Mouse (Mus musculus) cerebellum, postnatal 25 days (tissue): Measurements from ENCODE around the gene Gm45713.
"Not testable (repeated sequence)": the region's sequence is repeated elsewhere in the genome, so short reads cannot be mapped to it uniquely, and the experiment has no call there.

Experiments
- DNase-seq, 2 experiments: peaks; one replicate each; pipeline ENCODE4 v3.0.0; 2021; ENCODE audit warnings: mixed read lengths in 2 of 2

Gene Gm45713

GRCm38 (mm10) chr7:45162996-45163615 lies 27.1 kb upstream of the Gm45713 start:
- peak in 1 of 2 experiments; percentile 43 for DNase-seq

GRCm38 (mm10) chr7:45162551-45162950 lies 26.5 kb upstream of the Gm45713 start:
- DNase-seq: no peak

GRCm38 (mm10) chr7:45161612-45162473 lies 25.8 kb upstream of the Gm45713 start:
- DNase-seq: peak; percentile 99 to 100

- DNase-seq: peak in 1 of 2 experiments; percentile 22
These were observed 24.8 kb upstream of the Gm45713 start for GRCm38 (mm10) chr7:45160866-45161265.

GRCm38 (mm10) chr7:45160316-45160800 lies 24.3 kb upstream of the Gm45713 start:
- peak; percentile 4 to 26 for DNase-seq

GRCm38 (mm10) chr7:45158991-45159390 lies 23.0 kb upstream of the Gm45713 start:
- peak in 1 of 2 experiments; percentile 4 for DNase-seq

GRCm38 (mm10) chr7:45157459-45157858 lies 21.4 kb upstream of the Gm45713 start:
- DNase-seq: peak in 1 of 2 experiments; percentile 8

GRCm38 (mm10) chr7:45156206-45156605 lies 20.2 kb upstream of the Gm45713 start:
- no peak for DNase-seq

GRCm38 (mm10) chr7:45155590-45155989 lies 19.6 kb upstream of the Gm45713 start:
- no peak for DNase-seq

GRCm38 (mm10) chr7:45154993-45155514 lies 19.0 kb upstream of the Gm45713 start:
- DNase-seq: peak; percentile 71 to 81

- DNase-seq: peak; percentile 99
These were observed 18.3 kb upstream of the Gm45713 start, which contains the start of the genes Pih1d1 and Aldh16a1 for GRCm38 (mm10) chr7:45154096-45154992. Pih1d1 (plus strand) TSS chr7:45154303. Aldh16a1 (minus strand) TSS chr7:45154584.

GRCm38 (mm10) chr7:45153586-45153985 lies 17.6 kb upstream of the Gm45713 start:
- no peak for DNase-seq

GRCm38 (mm10) chr7:45153052-45153451 lies 17.0 kb upstream of the Gm45713 start:
- DNase-seq: not testable (repeated sequence)

GRCm38 (mm10) chr7:45151303-45151702 lies 15.3 kb upstream of the Gm45713 start:
- DNase-seq: no peak

GRCm38 (mm10) chr7:45150321-45150720 lies 14.3 kb upstream of the Gm45713 start:
- DNase-seq: no peak

GRCm38 (mm10) chr7:45149545-45149944 lies 13.5 kb upstream of the Gm45713 start:
- no peak for DNase-seq

GRCm38 (mm10) chr7:45148534-45149098 lies 12.6 kb upstream of the Gm45713 start:
- DNase-seq: peak in 1 of 2 experiments; percentile 11

- no peak for DNase-seq
These were observed 11.9 kb upstream of the Gm45713 start for GRCm38 (mm10) chr7:45147899-45148298.

- DNase-seq: no peak
These were observed 11.2 kb upstream of the Gm45713 start for GRCm38 (mm10) chr7:45147267-45147666.

GRCm38 (mm10) chr7:45145460-45145859 lies 9.4 kb upstream of the Gm45713 start:
- no peak for DNase-seq

GRCm38 (mm10) chr7:45144368-45145174 lies 8.5 kb upstream of the Gm45713 start:
- no peak for DNase-seq
